Mouse (Mus musculus) lung, adult 10 weeks (tissue): ENCODE measurements around the gene Nudt5. TPM values are rescaled to one million over a fixed set of nuclear protein-coding genes. Genes with fewer than 3 reads are reported as not detected.

Experiments used
- polyA plus RNA-seq: library from polyadenylated mRNA; stranded (reverse); fragments of 350-450 nt; fragmentation: Illumina TruSeq; extraction: RNeasy Lipid Tissue Mini Kit (QIAGEN cat#74804); gene quantifications from one replicate; pipeline ENCODE4 v1.2.3, GENCODE M21; 2014; ENCODE audit warnings: low read depth, low replicate concordance; ENCODE audit not compliant: insufficient read depth

Gene Nudt5
- polyA plus RNA-seq: 16.7 TPM

DNA sequence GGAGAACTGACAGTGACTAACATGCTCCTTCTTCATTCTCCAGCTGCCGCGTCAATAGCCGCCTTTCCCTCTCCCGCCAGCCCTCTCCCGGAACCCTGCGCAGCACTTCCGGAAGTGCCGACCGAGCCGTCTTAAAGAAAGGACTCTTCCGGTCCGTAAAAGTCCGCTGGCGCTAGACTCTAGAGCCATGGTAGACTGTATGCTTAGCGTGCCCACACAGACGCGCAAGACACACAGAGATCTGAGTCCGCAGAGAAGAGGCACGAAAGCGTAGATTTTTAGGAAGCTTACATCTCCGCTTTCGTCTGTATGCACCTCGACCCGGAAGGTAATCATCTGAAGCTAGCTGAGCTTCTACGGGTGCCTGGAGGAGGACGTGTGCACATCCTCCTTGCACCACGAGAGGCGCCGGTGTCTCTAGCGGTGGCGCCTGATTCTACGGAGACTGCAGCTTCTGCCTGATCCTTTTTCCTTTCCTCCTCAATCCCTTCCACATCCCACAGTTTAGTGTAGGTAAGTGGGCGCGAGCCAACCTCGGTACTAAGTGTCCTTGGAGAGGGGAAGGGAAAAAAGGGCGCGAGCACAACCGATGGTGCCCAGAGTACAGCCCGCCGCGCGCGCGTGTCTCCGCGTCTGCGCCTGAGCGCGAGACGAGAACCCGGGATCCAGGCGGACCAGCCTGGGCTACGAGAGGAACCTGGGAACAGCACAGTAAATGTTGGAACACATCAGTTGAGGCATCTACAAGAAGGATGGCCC is at the start of gene Nudt5, which contains the start of gene Cdc123:
Gene Nudt5, plus strand, starts transcription at position 147 of the 759 bp plus-strand sequence.
Gene Cdc123, minus strand, starts transcription at position 292 of the 759 bp plus-strand sequence.

DNA sequence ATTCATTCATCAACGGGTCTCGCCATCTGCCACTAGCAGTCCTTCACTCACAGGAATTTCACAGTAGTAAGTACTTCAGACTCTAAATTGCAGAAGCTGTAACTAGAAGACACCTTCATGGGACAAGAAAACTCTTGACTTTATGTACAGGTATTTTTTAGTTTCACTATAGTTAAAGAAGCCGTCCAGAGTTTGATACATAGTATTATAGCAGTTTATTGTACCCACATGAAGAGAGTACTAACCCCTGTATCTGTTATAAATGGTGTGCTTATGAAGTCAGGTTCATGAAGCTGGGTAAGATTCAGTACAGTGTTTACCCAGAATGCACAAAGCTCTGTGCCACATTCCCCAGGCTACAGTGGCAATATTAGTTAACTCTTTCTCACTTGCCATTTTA is 18.0 kb downstream of the Nudt5 start, which contains the start of gene Gm13199:
Gene Gm13199, minus strand, starts transcription at position 101 of the 400 bp plus-strand sequence.

GRCm38 (mm10) chr2:5894843-5895570 is 50.2 kb downstream of the Nudt5 start, which contains the start of gene Sec61a2:
Gene Sec61a2 (minus strand): TSS chr2:5895432.

Other genes starting within 250 kb of the Nudt5 start
- gene Camk1d, start 130.5 kb upstream of the Nudt5 start, polyA plus RNA-seq: 1.9 TPM
- 65.8 TPM for gene Cdc123, start 145 bp downstream of the Nudt5 start, polyA plus RNA-seq
- 0.49 TPM for gene Gm13199, start 17.9 kb downstream of the Nudt5 start, polyA plus RNA-seq
- gene Sec61a2, start 50.4 kb downstream of the Nudt5 start, polyA plus RNA-seq: 7.3 TPM
- 0.31 TPM for gene Dhtkd1, start 97.8 kb downstream of the Nudt5 start, polyA plus RNA-seq
- gene Upf2, start 106.5 kb downstream of the Nudt5 start, polyA plus RNA-seq: 11.1 TPM